Mouse (Mus musculus) retina, postnatal 1 day (tissue): Measurements from ENCODE around the gene N4bp2.

Experiments used
- DNase-seq: peaks from one replicate; pipeline ENCODE4 v3.0.0-alpha.2; 2012

The N4bp2 gene

DNA sequence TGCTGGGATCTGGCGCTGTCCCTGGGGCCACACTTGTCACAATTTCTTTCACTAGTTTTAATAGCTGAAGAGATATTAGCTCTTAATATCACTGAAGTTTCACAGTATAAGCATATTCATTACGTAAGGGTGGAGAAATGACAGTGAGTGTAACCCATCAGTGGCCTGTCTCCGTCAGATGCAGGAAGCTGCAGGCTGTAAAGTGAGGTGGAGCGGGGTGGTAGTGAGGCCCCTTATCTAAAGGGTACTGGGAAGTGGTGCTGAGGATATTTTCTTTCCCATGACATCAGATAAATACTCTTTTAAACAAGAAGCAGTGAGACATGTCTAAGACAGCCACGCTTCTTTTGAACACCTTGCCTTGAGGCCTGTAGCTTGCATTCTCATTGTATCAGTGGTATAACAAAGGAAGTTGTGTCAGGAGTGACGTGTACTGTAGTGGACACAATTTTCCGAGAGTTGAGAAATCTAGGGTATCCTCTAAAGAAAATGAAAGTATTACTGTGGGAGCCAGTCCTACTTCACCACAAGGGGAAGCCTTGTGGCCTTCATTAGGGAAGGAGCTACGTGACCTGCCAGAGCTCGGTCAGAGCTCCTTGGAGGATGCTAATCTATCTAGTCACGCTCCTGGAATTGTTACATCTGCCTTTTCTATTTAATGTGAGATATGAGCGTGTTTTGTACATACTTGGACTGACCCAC is 68.7 kb downstream of the N4bp2 start:
- DNase-seq, result no peak

DNA sequence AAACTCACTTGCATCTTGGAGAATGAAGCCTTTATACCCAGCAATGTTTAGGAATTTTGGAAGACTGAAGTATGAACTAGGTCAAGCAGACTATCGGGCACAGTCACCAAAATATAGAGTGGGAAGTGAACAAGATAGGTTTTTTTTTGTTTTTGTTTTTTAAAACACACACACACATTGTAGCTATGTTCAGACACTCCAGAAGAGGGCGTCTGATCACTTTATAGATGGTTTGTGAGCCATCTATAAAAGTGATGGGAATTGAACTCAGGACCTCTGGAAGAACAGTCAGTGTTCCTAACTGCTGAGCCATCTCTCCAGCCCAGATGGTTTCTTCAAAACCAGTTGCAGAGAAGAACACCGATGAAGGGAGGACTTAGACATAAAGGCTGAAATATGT is 69.8 kb downstream of the N4bp2 start:
- DNase-seq, result no peak

DNA sequence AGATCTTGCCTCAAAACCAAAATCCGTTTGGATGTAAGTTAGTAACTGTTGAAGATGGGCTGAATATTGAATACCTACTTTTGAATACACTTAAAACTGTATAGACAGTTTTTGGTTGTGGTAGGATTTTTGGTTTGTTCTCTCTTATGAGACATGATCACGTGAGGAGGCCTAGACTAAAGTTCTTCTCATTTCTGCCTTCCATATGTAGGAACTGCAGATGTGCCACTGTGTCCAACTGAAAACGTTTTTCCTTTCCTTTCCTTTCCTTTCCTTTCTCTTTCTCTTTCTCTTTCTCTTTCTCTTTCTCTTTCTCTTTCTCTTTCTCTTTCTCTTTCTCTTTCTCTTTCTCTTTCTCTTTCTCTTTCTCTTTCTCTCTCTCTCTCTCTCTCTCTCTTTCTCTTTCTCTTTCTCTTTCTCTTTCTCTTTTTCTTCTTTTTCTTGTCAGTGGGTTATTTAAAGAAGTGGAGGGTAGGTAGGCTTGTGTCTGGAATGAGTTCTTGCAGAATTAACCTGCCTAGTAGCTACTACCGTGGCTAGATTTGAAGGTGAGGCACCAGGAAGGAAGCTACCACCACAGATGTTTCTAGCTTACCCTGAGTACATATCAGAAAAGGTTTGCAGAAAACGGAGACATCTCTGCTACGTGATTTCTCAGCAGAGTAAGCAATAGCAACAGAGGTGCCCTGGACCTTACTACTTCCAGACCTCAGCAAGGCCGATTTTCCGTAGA is 70.6 kb downstream of the N4bp2 start:
- no peak for DNase-seq

DNA sequence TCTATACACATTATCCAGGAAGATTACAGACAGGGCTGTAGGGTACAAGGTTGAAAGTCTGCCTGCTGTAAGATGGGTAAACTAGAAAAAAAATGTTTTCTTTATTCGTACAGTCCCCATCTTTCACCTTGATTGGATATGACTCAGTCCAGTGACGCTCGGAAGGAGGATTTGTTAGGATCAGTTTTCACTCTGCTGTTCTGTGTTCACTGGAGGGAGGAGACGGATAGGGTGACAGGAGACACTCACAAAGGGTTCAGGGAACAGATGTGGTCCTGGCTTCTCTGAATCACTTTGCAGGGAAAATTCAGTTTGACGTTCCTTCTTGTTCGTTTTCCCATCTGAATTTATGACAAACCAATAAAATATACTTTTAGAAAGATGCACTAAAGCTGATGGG is 74.7 kb downstream of the N4bp2 start:
- DNase-seq, result no peak

DNA sequence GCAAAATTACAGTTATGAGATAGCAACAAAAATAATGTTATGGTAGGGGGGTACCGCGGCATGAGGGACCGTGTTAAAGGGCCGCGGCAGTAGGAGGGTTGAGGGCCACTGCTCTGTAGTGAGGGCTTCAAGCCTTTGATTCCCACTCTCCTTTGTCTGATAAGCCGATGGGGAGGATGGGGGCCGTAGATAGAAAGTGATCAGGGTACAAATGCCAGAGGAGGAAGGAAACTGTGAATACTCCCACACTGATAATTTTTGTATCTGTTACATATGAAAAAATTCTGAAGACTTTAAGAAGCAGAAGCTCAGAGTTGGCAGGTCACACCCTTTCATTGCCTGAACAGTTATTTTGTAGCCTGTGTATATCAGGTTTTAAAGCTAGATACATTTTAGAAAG is 79.6 kb downstream of the N4bp2 start:
- DNase-seq, result no peak

DNA sequence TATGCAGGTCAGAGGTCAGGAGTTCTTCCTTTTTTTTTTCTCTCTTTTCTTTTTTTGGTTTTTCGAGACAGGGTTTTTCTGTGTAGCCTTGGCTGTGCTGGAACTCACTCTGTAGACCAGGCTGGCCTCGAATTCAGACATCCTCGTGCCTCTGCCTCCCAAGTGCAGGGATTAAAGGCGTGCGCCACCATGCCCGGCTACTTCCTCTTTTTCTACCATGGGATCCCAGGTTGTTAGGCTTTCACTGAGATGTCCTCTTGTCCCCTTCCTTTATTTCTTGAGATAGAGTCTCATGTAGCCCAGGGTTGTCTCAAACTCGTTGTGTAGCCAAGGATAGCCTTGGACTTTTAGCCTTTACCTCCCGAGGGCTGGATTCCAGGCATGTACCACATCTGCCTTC is 83.2 kb downstream of the N4bp2 start:
- no peak for DNase-seq

DNA sequence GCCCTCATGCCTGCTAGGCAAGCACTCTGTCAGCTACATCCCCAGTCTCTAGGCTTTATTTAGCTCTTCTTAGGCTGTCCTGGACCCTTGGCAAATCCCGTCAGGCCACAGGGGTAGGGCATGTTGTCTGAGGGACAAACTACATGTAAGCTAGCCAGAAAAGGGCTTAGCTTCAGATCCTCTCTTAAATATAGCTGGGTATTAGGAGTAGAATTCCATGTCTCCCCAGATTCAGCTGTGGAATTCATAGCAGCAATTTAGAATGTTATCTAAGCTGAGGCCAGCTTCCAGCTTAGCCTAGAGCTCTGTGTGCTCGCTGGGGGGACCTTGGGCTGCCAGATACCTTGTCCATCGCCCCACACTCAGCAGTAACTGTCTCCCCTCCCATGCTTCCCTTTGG is 83.6 kb downstream of the N4bp2 start:
- DNase-seq, result no peak

DNA sequence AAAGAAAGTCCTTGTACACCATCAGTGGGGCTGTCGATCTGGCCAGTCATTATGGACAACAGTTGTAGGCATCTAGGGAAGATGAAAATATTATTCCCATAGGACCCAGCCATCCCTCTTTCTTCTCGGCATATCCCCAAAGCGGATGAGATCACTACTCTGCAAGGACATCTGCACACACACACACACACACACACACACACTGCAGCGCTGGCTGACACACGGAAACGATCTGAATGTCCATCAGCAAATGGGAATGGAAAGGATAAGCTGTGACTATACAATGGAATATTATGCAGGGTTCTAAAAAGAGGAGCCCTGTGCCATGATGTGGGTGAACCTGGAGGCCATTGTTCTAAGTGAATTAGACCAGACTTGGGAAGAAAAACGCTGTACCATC is 84.3 kb downstream of the N4bp2 start:
- DNase-seq, result no peak

DNA sequence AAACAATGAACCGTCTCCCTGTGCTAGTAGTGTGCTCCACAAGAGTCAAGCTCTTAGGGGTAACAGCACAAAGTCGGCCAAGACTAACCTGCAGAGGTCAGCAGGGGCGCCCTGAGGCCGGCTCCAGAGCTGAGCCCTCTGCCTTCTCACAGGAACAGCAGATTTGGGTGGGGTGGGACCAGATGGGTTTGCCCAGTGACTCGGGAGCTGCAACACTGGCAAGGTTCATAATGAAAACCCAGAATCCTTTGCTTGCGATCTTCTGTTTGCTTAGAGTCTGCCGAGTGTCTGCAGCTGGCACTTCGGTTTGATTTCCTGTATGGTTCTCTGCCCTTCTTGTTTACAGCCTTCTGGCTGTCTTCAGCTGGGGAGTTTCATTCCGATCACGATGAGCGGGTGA is 87.4 kb downstream of the N4bp2 start:
- DNase-seq, result no peak

DNA sequence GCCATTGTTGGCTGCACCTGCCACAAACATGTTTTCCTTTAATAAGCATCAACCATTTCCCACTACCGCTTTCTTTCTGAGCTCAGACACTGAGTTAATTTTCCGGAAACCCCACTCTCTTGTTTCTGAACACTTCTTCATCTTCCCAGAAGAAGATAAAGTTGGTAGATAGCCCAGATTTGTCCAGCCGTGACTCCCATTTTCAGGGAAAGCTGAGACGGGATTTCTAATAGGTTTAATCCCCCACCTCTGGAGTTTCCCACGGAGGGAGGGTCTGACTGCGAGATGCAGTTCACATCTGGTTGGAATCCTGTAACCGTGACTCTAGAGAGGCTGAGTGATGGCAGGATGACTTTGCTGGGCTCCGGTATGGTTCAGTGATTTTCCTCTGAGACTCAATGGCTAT is 91.5 kb downstream of the N4bp2 start:
- DNase-seq, result no peak

DNA sequence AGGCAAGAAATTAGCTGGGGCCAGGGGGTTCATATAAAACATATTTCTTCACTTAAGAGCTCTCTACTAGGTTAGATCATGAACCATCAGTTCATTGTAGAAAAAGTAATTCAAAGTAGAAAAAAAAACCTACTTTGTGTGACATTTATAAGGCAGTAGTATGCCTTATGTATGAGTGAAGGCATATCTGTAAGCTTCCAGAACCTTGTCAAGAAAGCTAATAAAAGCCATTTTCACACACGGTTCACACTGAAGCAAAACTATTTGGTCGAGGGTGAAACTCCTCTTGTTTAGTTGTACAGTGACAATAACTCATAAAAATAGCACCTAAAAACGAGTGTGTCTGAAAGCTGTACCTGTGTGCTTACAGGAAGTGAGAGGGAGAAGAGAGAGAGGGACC is 92.2 kb downstream of the N4bp2 start:
- DNase-seq, result no peak

DNA sequence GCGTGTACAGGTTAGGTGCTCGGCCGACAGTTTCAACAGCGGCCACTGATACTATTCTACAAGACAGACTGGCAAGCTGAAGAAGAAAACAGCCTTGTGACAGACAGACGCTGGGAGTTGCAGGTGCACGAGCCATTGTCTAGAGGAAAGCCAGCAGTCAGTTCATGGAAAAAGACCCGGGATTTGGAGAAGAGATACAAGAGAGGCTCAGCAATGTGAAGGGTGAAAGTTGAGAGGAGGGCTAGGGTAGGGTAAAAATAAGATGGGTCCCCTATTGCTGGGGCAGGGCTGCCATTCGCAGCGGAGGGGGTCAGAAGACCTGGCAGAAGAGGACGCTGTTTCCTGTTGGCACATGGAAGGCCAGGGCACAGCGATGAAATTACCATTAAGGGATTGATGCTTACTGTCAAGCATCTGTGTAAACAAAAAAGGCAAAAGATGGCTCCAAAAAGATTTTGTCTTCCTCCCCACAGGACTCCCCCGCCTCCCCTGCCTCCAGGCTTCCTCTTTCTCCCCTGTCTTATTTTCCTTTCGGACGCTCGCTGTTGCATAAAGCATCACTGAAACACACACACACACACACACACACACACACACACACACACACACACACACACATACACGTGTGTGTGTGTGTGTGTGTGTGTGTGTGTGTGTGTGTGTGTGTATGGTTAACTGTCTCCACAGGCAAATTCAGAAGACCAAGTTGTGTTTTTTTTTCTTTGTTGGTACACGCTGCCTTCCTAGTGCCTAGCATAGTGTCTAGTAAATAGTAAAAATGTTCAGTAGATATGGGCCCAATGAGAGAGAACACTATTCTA is 93.5 kb downstream of the N4bp2 start:
- DNase-seq, result no peak

DNA sequence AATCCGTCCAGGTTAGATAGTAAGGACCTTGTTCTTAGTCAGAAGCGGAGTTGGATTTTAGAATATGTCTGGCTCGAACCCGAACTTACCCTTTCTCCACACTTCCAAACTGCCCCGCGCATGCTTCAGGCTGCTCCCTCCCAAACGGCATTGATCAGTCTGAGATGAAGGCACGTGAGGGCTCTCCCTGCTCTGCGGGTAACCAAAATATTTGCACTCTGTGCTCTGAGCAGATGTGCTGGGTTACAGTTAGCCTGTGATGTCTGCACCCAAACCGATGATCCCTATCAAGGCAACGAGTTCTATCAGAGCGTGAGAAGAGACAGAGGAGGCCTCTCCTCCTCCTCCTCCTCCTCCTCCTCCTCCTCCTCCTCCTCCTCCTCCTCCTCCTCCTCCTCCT is 94.6 kb downstream of the N4bp2 start:
- no peak for DNase-seq

DNA sequence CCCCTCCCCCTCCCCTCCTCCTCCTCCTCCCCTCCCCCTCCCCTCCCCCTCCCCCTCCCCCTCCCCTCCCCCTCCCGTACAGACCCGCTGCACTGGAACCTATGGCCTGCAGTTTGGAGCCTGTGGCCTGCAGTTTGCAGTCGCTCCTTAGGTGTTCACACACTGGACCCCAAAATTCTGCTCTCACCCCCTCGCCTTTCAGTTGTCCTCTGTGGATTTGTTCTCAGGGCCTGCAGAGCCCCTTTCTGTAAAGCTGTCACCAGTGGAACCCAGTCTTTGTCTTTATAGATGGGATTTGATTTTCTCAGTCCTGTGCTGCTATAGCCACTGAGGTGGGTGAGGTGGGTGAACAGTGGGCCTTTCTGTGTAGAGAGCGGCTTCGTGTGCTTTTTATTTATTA is 95.0 kb downstream of the N4bp2 start:
- no peak for DNase-seq

DNA sequence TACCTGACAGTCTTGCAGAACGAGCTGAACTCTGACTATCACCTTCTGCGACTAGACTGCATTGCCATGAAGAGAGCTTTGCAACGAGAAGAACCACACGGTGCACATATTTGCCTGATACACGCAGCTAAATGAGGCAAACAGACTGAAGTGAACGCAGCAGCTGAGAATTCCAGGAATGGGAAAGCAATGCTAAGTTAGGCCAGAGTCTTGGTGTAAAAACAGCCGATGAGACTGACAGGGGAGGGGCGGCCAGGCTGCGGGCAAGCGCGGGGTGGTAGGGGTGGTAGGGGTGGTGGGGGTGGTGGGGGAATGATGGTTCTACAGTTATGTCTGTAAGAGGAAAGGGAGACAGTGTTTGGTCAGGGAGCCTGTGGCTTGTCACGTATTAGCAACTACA is 95.6 kb downstream of the N4bp2 start:
- DNase-seq, result no peak

DNA sequence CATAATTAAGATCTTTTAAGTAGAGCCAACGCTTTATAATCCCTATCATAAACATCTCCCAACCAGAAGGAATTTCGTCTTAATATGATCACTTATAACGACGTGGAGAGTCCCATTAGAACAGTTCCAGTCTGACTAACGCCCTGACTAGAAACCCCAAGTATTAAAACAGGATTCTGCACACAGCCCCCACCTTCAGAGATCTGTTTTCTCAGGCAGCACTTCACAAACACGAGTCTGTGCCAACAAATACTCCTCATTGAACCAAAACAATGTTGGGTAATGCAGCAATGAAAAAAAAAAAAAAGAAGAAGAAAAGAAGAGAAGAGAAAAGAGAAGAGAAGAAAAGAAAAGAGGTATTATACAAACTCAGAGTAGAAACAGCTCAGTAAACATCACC is 96.1 kb downstream of the N4bp2 start:
- no peak for DNase-seq

DNA sequence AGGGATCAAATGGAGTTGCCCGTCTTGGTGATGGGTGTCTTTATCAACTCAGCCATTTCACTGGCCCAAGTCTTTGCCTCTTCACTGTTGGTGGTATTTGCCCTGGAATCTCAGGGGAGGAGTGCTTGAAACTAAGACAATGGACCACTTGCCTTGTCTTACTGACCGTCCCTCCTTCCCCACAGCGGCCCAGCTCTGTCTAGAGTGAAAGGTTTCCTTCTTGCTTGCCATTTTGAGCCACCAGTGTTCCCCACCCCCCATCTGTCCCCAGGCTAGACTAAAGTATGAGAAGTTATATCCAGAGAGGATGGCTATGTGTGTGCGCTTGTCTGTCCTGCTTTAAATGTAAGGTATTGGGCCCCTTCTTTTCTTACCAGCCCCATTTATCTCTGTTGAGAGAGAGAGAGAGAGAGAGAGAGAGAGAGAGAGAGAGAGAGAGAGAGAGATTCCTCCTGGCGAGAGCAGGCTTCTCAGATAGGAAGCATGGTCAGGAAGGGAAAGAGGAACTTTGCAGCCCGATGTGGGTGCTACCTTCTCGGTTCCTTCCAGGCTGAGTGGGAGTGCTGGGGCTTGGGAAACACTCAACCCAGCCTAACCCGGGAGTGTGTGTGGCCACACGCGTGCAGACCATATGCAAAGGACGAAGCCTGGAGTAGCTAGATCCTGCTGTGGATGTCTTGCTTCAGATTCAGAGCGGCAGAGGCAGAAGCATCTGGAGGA is 97.1 kb downstream of the N4bp2 start:
- no peak for DNase-seq

DNA sequence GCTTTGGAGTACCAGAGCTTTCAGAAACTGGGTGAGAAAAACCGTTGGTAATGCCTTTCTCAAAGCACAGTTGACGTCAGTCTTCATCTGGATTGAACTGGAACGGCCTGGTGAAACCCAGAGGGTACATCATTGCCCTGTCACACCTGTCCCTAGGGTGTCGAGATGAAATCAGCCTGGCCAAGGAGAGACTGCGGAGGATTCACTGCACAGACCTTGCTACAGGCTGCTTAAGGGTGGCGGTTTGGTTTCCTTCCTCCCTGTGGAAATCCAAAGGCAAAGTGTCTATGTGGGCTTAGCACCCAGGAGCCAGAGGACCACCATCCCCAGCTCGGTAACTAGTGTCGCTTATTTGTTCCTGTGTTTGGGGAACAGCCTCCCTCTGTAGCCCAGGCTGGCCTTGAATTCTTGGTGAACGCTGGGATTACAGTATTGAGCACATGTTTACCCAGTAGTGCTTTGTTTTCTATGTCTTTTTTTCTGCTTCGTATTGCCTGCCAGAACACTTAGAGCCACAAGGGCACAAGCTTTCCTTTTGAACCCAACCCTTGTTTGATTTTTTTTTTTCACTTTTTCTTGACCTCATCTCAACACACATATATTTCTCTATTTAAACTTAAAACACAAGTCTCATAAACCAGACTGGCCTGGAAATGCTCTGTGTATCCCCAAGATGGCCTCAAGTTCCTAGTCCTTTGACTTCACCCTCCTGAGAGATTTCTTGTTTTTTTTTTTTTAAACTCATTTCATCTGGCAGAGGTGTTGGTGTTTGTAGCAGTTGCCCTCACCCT is 98.0 kb downstream of the N4bp2 start, which contains the start of gene Rhoh:
Rhoh (plus strand) TSS at position 60 of the 791 bp plus-strand sequence.
- DNase-seq, result no peak

DNA sequence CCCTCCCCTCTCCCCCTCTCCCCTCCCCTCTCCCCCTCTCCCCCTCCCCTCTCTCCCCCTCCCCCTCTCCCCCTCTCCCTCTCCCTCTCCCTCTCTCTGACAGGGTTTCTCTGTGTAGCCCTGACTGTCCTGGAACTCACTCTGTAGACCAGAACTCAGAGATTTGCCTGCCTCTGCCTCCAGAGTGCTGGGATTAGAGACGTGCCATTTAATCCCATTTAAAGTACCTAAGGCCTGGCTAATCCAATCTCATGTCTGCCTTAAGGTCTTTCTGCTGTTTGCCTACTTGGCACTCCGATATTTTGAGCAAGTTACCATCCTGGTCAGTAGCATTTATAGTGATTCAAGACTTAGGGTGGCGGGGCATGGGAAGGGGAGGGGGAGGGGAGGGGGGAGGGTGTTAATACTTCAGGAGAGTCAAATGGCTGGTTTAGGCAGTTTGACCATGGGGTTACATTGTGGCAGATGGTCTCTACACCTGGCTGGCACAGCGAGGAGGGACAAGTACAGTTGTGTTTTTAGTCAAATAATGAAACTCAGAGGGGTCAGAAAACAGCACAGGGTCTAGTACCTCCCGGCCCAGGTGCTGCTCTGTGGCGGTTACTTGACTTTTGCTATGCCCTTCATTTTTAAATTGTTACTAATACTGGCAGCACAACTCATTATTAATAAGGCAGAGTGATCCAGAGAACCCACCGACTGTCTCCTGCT is 99.1 kb downstream of the N4bp2 start:
- DNase-seq, result no peak

DNA sequence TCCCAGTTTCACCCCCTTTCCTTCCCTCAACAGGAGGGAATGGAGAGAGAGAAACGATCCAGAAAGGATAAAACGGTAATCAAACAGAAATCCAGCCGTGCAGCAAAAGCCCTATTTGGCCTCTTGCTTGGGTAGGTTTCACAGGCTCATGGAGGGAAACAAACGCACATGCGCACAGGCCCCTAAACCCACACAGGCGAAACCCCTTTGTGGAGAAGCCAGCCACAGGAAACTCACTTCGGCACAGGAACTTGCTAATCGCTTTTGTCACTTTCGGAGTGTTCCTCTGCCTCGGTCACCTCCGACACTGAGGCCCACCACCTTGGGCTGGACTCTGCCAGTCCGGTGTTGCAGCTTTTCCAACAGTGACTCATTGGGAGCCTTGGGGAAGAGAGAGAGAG is 100.0 kb downstream of the N4bp2 start:
- DNase-seq, result no peak

DNA sequence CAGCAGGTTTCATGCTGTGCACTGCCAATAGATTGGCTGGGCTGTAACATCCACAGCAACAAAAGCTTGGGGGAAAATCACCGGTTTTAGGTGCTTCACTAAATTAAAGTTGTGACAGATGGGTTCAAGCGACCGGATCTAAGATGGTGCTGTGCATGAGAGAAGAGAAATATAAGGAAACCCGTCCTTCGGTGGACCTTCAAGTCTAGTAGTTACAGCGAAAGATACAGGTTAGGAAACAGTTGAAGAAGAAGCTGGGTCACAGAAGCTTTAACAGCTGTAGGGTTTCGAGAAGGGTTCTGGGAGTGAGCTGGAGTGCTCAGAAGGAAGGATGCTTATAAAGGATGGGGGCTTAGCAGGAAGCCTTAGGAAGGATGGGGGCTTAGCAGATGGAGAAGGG is 101.2 kb downstream of the N4bp2 start:
- no peak for DNase-seq

DNA sequence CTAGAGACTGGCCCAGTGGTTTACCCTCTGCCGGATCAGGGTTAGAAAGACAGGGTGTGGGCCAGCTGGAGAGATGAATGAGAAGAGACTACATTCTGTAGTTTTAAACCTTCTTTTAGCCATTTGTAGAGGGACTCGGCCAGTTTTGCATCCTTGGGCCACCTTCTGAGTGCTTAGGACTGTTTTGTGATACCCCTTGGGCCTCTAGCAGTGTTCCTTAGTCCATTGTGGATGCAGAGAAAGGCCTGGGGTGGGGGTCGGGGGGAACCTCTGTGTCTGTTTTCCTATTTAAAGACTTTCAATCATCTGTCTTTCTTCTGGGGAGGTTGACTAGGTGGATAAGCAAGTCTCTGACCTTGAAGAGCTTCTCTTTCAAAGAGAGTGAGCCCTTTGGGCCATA is 101.6 kb downstream of the N4bp2 start:
- DNase-seq, result no peak
